Mouse (Mus musculus): ENCODE measurements around the gene Cfap45. TPM values are rescaled to one million over a fixed set of nuclear protein-coding genes. Genes with fewer than 3 reads are reported as not detected.

The Cfap45 gene
- 3.4 and 4.2 TPM in 2 replicates for polyA plus RNA-seq (2015; fragmentation: Nextera tagmentation; extraction: Ambion mirVana)

GRCm38 (mm10) chr1:172520576-172521440, at the start of gene Cfap45:
TSS of gene Cfap45 (plus strand) at chr1:172520801.

GRCm38 (mm10) chr1:172475054-172475741, 45.4 kb upstream of the Cfap45 start, which contains the start of gene Slamf9:
TSS of gene Slamf9 (plus strand) at chr1:172475358.

GRCm38 (mm10) chr1:172481540-172482280, 38.9 kb upstream of the Cfap45 start, which contains the start of gene Igsf9:
TSS of gene Igsf9 (plus strand) at chr1:172481788.

GRCm38 (mm10) chr1:172499765-172500441, 20.7 kb upstream of the Cfap45 start, which contains the start of gene Tagln2:
TSS of gene Tagln2 (plus strand) at chr1:172500047.

GRCm38 (mm10) chr1:172555638-172556037, 35.0 kb downstream of the Cfap45 start, which contains the start of gene Vsig8:
TSS of gene Vsig8 (plus strand) at chr1:172555938.

GRCm38 (mm10) chr1:172590385-172590784, 69.8 kb downstream of the Cfap45 start, which contains the start of gene Slamf8:
TSS of gene Slamf8 (minus strand) at chr1:172590568.

Other genes with a start within 250 kb of the Cfap45 start
- gene Atp1a2, start 222.7 kb upstream of the Cfap45 start, polyA plus RNA-seq (2015; fragmentation: Nextera tagmentation; extraction: Ambion mirVana): 146 and 149 TPM in 2 replicates
- gene Kcnj9, start 191.5 kb upstream of the Cfap45 start, polyA plus RNA-seq (2015; fragmentation: Nextera tagmentation; extraction: Ambion mirVana): 4.0 and 5.0 TPM in 2 replicates
- gene Kcnj10, start 179.6 kb upstream of the Cfap45 start, polyA plus RNA-seq (2015; fragmentation: Nextera tagmentation; extraction: Ambion mirVana): 7.6 and 8.6 TPM in 2 replicates
- 3.2 and 3.4 TPM in 2 replicates for gene Pigm, start 144.3 kb upstream of the Cfap45 start, polyA plus RNA-seq (2015; fragmentation: Nextera tagmentation; extraction: Ambion mirVana)
- 0.53 and 0.75 TPM in 2 replicates for gene Slamf9, start 45.4 kb upstream of the Cfap45 start, polyA plus RNA-seq (2015; fragmentation: Nextera tagmentation; extraction: Ambion mirVana)
- 10.1 and 13.0 TPM in 2 replicates for gene Igsf9, start 39.0 kb upstream of the Cfap45 start, polyA plus RNA-seq (2015; fragmentation: Nextera tagmentation; extraction: Ambion mirVana)
- 120 and 130 TPM in 2 replicates for gene Tagln2, start 20.8 kb upstream of the Cfap45 start, polyA plus RNA-seq (2015; fragmentation: Nextera tagmentation; extraction: Ambion mirVana)
- gene Vsig8, start 35.1 kb downstream of the Cfap45 start, polyA plus RNA-seq (2015; fragmentation: Nextera tagmentation; extraction: Ambion mirVana): 3.5 and 4.2 TPM in 2 replicates
- 0.12 TPM in 1 of 2 replicates, not detected in the other for gene Slamf8, start 69.8 kb downstream of the Cfap45 start, polyA plus RNA-seq (2015; fragmentation: Nextera tagmentation; extraction: Ambion mirVana)
- 0.23 TPM in 1 of 2 replicates, not detected in the other for gene Fcrl6, start 81.8 kb downstream of the Cfap45 start, polyA plus RNA-seq (2015; fragmentation: Nextera tagmentation; extraction: Ambion mirVana)
- 15.4 and 16.2 TPM in 2 replicates for gene Dusp23, start 112.2 kb downstream of the Cfap45 start, polyA plus RNA-seq (2015; fragmentation: Nextera tagmentation; extraction: Ambion mirVana)
- gene Crp, start 177.3 kb downstream of the Cfap45 start, polyA plus RNA-seq (2015; fragmentation: Nextera tagmentation; extraction: Ambion mirVana): 0.28 and 0.39 TPM in 2 replicates